Mouse (Mus musculus) gastrocnemius, postnatal 10 days (tissue): ENCODE measurements around the gene 4833427G06Rik. TPM values are rescaled to one million over a fixed set of nuclear protein-coding genes. Genes with fewer than 3 reads are reported as not detected.

Experiments
- DNase-seq: peaks from one replicate; pipeline ENCODE4 v3.0.0; 2021; ENCODE audit warnings: mixed read lengths
- microRNA-seq, 2 experiments: library from miRNA; unstranded; fragments of <30 nt; microRNA quantifications; one replicate each; pipeline ENCODE4 v1.2.0; 2021
- total RNA-seq, 2 experiments: library from RNA; stranded (reverse); gene quantifications; 2 replicates each; pipeline ENCODE4 v1.2.3; 2021

4833427G06Rik gene
- total RNA-seq, 2 experiments from 2014 or later = not detected

DNA sequence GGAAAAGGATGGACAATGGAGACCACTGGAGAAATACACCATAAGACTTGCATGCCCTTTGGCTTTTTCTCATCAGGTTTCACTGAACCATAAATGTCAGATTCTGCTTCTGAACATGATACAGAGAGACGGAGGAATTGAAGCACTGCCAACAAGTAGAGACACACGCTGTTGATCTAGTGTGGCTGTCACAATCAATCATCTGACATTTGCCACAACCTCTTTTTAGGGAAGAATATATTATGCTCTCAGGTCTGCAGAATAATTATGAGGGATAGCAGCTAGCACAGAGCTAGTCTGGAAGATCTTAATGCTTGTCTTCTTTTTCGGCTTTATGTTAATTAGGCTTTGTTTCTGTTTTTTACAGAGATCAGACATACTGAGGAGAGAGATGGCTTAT lies 33.7 kb downstream of the 4833427G06Rik start:
- DNase-seq = no peak

DNA sequence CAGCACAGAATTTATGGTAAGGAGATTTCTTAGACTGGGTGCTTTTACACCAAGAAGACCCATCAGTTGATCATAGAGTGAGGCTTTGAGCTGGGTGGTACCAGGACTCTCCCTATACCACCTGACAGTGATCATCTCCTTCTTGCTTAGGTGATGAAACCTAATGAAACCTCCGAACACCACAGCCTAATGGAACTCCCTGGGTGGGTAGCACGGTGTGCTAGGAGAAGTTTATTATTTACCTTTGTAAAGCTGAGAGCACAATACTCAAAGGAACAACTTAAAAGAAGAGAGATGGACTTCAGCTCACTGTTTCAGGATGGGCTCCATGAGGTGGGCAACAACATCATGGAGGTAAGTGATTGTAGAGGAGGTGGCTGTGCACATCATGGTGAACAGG lies 41.3 kb downstream of the 4833427G06Rik start, which contains the start of gene Btg4:
TSS of gene Btg4 (plus strand) at position 301 of the 400 bp plus-strand sequence.
- DNase-seq = no peak

DNA sequence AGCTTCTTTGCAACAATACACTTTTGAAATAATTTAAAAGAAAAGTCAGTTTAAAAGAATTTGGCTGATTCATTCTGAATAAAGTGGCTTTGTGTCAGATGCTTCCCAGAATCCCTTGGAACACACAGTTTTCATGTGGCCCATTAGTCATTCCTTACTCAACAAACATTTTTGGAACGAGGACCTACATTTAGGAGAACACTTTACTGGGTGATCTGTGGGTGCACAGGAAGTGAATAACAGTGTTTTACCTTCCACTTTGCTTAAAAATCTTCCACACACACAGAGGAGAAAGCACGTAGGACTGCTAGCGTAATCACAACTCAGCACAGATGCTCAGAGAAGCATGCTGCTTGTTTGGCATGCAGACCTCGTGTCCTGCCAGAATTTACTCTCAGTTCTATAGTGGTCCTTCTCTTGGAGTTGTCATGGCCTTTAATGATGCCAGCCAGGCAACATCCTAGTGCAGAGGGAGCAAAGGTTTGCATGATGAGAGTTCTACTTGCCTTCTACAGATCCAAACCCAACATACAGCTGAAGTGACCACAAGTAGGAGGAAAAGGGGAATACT lies 42.8 kb downstream of the 4833427G06Rik start:
- DNase-seq = no peak

DNA sequence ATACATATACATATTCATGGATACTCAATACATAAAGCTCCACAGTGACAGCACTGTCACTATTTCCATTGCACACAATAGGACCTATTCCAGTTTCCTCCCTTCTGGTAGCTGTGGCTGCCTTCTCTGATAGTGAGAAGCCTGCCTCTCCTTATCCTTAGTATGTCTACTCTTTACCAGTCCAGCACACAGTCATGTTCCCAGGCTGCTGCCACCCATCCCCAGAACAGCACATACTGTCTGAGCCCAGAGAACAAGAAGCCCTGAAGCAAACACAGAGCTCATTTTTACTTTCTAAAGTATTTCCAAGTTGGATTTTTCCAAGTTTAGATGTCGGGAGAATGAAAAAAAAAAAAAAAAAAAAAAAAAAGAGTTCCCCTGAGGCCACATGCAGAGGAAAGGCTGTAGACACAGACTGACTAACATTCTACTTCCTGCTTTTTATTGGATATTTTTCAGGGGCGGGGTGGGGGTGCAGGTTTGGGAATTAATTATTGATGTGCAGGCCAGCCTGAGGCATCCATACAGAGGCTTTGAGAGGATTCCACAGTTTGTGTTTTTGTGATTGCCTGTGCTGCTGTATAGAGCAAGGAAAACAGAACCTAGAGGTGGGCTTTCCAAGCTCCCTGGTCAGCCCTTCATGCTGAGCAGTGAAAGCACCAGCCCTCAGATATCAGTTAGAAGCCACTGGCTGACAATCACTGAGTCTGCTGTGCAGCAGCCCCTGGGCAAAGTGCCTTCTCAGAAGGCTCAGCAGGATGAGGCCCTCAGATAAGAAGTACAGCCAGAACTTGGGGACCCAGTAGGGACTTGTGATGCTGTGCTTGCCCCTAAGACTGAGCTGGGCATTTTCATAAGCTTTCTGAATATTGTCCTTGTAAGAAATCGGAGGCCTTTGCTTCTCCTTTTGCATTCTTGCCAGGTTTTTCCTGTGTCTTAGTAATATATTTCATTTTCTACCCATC lies 45.2 kb downstream of the 4833427G06Rik start:
- DNase-seq = no peak

DNA sequence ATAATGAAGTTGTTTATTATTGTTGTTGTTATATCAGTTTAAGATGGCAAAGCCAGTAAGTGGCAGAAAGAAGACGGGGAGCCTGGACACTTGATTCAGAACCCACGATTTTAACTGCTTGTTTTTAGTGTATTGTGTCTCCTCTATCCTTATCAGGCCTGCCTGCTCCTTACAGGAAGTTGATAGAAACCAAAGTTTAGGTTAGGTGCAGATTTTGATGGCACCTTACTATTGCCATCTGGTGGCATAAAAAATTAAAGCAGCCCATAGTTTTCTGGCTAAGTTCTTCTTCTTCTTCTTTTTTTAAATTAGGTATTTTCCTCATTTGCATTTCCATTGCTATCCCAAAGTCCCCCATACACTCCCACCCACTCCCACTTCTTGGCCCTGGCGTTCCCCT lies 49.7 kb downstream of the 4833427G06Rik start:
- no peak for DNase-seq

DNA sequence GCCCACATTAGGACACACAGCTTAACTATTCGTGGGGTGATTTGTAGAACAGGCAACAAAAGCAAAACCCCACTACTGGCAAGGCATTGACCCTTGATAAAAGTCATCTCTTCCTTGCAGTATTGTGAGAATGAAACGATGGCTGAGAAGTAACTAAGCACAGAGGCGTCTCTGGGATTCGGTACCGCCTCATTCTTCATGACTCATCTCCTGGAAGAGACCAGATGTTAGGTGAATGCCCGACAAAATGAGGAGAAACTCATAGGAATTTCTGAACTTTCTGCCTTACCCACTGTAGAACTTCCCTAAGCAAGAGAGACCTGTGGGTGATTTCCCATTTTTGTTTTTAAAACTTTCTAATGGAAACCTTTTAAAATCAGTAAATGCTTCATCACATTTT lies 59.7 kb downstream of the 4833427G06Rik start:
- DNase-seq = no peak

DNA sequence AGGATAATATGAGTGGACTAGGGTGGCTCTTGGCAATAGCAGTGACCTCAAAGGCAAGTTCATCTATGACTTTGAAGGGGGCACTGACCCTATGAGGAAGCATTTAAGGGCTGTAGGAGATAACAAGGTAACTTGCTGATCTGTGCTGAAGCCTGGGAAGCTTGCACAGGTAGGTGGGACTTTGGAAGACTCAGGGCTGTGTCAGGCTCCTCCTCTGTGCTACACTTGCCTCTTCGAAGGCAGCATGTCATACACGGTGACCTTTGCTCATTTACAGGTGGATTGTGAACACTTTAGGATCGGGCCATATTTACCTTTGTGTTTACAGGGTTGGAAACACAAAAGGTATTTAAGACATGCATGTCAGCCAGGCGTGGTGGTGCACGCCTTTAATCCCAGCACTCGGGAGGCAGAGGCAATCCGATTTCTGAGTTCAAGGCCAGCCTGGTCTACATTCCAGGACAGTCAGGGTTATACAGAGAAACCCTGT lies 60.3 kb downstream of the 4833427G06Rik start:
- no peak for DNase-seq

DNA sequence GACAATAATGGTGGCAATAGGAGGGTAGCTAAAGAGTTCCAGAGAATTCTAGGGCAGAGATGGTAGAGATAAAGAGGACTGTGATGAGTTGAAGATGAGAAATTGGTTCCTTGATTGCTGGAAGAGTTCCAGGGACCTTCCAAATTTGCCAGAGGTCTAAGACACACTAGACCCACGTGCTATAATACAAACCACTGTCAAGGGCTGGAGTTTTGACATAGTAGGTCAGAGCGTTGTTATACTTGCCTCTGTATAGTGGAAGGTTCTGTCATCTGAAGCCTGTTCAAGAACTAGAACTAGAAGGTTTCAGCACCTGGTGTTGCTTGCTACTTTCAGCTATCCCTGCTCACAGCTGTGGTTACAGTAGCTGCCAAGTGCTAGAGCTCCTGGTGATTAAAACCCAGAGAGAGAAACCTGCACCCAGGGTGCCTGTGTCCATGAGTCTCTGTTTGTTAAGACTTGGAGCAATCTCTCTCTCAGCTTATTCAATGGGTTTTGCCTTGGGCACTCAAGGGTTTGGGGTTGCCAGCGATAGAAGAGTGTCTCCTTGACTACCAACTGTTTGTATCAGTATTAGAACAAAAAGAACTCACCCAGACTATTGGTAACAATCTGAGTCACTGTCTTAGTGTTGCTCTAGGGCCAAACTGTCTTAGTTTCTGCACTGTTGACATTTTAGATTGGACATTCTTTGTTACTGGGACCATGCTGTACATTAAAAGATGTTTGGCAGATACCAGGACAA lies 68.9 kb downstream of the 4833427G06Rik start:
- no peak for DNase-seq

DNA sequence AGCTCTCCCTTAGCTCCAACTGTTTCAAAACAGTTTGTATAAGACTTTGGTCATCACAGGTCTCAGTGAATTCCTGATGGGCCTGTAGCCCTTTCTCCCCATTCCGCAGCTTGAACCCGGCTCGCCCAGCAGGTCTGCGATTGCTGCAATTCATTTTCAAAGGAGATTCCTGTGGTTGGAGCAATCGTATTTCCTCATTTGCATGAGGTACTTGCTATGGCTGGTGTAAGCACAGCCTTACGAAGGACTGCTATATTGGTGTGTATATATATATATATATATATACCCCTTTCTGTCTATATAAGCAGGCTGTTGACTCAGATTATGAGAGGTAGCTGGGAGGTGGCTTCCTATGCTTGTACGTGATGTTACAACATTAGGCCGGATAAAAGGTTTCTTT lies 69.6 kb downstream of the 4833427G06Rik start:
- no peak for DNase-seq

DNA sequence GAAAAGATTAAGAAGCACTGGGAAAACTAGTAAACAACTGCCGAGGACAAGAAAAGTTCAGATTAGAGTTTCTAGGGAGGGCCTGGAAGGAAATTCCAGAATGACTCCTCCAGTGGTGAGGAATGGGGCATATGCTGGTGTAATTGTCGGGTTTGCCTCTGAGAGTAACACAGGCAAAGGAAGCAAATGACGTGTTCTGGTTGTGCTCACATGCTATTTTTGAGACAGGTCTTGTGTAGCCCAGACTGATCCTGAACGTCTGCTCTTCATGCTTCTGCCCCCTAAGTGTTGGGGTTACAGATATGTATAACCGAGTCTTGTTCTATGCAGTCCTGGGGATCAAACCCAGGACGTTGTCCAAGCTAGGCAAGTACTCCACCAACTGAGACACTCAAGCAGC lies 70.3 kb downstream of the 4833427G06Rik start:
- DNase-seq = no peak

Small RNAs within 50 kb of the gene (microRNA-seq; reads per million reads assigned to microRNA genes)
- gene Mir34b = 1.3 to 1.6 reads per million in 2 experiments
- gene Mir34c = 19.1 to 65.7 reads per million in 2 experiments

Other genes with a start within 250 kb of the 4833427G06Rik start
- 10 to 100 TPM; 15.4 to 16.6 TPM for gene Sik2, start 93.0 kb downstream of the 4833427G06Rik start, total RNA-seq
- not detected for gene Btg4, start 41.2 kb downstream of the 4833427G06Rik start, total RNA-seq
- 1 to 10 TPM; 2.4 to 2.9 TPM for gene Layn, start 25.0 kb downstream of the 4833427G06Rik start, total RNA-seq
- gene Gm32742, start 63.4 kb upstream of the 4833427G06Rik start, total RNA-seq = not detected
- gene Pou2af1, start 111.6 kb upstream of the 4833427G06Rik start, total RNA-seq = 1 to 10 TPM in 1 of 2 experiments, under 1 TPM in 1; 0.21 to 1.4 TPM
- 1 to 10 TPM; 1.3 to 1.6 TPM for gene Colca2, start 176.5 kb upstream of the 4833427G06Rik start, total RNA-seq
- not detected for gene 1810046K07Rik, start 226.8 kb upstream of the 4833427G06Rik start, total RNA-seq